Mouse (Mus musculus) 416B (cell line): ENCODE results near the gene Vmn1r128.
"Not testable (repeated sequence)": the region's sequence is repeated elsewhere in the genome, so short reads cannot be mapped to it uniquely, and the experiment has no call there.

ENCODE experiments used
- DNase-seq: peaks from one replicate; pipeline ENCODE4 v3.0.0; 2011; ENCODE audit warnings: low read depth

Gene Vmn1r128

GRCm38 (mm10) chr7:21349073-21349472, at the start of gene Vmn1r128:
Gene Vmn1r128, plus strand, starts transcription at chr7:21349373.
- not testable (repeated sequence) for DNase-seq

GRCm38 (mm10) chr7:21301367-21301766, 47.8 kb upstream of the Vmn1r128 start, which contains the start of gene Vmn1r126:
Gene Vmn1r126, minus strand, starts transcription at chr7:21301467.
- DNase-seq, result not testable (repeated sequence)

- DNase-seq, result not testable (repeated sequence)
Measured at GRCm38 (mm10) chr7:21319761-21320160, 29.4 kb upstream of the Vmn1r128 start, which contains the start of gene Vmn1r127. Gene Vmn1r127, minus strand, starts transcription at chr7:21319861.

GRCm38 (mm10) chr7:21361191-21361590, 12.0 kb downstream of the Vmn1r128 start, which contains the start of gene Vmn1r129:
Gene Vmn1r129, minus strand, starts transcription at chr7:21361291.
- DNase-seq, result not testable (repeated sequence)
